Mouse (Mus musculus) frontal cortex, adult (tissue): ENCODE measurements around the gene Kremen1.

Experiments
- ATAC-seq: cut with Nextera tagmentation; 2 replicates; pipeline ENCODE4 v1.9.2; 2017; ENCODE audit warnings: mild to moderate bottlenecking, moderate library complexity, mixed read lengths; ENCODE audit not compliant: low TSS enrichment

The Kremen1 gene

GRCm38 (mm10) chr11:5269846-5270461, 8.6 kb upstream of the Kremen1 start:
- ATAC-seq = no peak

GRCm38 (mm10) chr11:5265764-5266163, 4.4 kb upstream of the Kremen1 start:
- ATAC-seq = no peak

- ATAC-seq = no peak
Observed at GRCm38 (mm10) chr11:5263078-5263730, 1.8 kb upstream of the Kremen1 start.

GRCm38 (mm10) chr11:5260942-5261459, 357 bp downstream of the Kremen1 start:
- ATAC-seq = peak; percentile 3; the same call in 1 of the 2 replicates

- ATAC-seq = no peak
Observed at GRCm38 (mm10) chr11:5259944-5260598, 1.3 kb downstream of the Kremen1 start.

GRCm38 (mm10) chr11:5258036-5258435, 3.3 kb downstream of the Kremen1 start:
- ATAC-seq = no peak

GRCm38 (mm10) chr11:5257151-5257862, 4.1 kb downstream of the Kremen1 start:
- no peak for ATAC-seq

GRCm38 (mm10) chr11:5255509-5256014, 5.8 kb downstream of the Kremen1 start:
- no peak for ATAC-seq

GRCm38 (mm10) chr11:5254016-5254415, 7.3 kb downstream of the Kremen1 start:
- ATAC-seq = no peak

GRCm38 (mm10) chr11:5253528-5253927, 7.8 kb downstream of the Kremen1 start:
- ATAC-seq = no peak

- ATAC-seq = no peak
Observed at GRCm38 (mm10) chr11:5252727-5253126, 8.6 kb downstream of the Kremen1 start.

GRCm38 (mm10) chr11:5251112-5251511, 10.2 kb downstream of the Kremen1 start:
- no peak for ATAC-seq

GRCm38 (mm10) chr11:5248200-5248599, 13.2 kb downstream of the Kremen1 start:
- ATAC-seq = no peak

- ATAC-seq = no peak
Observed at GRCm38 (mm10) chr11:5245431-5245830, 15.9 kb downstream of the Kremen1 start.

GRCm38 (mm10) chr11:5244749-5245130, 16.6 kb downstream of the Kremen1 start:
- ATAC-seq = peak; percentile 71

GRCm38 (mm10) chr11:5243812-5244748, 17.3 kb downstream of the Kremen1 start:
- peak; percentile 86 for ATAC-seq

- no peak for ATAC-seq
Observed at GRCm38 (mm10) chr11:5243208-5243607, 18.1 kb downstream of the Kremen1 start.

GRCm38 (mm10) chr11:5242158-5242557, 19.2 kb downstream of the Kremen1 start:
- ATAC-seq = no peak

GRCm38 (mm10) chr11:5239706-5240690, 21.4 kb downstream of the Kremen1 start:
- no peak for ATAC-seq
